Mouse (Mus musculus) kidney, postnatal 4 days (tissue): Measurements from ENCODE around the gene Mpp4.

Experiments
- DNase-seq, 2 experiments: peaks; one replicate each; pipeline ENCODE4 v3.0.0; 2021; ENCODE audit warnings: mixed read lengths in 2 of 2

The Mpp4 gene

DNA sequence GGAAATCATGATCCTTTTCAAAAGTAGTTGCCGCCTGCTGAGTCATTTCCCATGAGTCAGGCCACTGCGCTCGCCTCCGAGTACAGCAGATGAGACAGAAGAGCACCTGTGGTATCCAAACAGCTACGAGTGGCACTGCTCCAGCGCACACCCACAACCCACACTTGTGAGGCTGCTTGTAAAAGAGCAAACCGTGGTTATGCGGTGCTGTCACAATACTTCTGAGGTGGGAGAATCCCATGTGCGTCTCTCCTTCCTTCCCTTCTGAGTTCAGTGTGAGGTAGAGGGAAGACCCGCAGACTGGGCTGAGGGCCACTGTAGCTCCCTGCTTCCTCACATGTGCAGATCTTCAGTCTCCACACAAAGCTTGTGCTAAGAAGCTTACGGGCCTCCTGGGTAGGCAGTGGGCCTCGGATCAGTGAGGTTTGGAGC is at the start of gene Mpp4:
Gene Mpp4, minus strand, starts transcription at position 360 of the 432 bp plus-strand sequence.
- no peak for DNase-seq

DNA sequence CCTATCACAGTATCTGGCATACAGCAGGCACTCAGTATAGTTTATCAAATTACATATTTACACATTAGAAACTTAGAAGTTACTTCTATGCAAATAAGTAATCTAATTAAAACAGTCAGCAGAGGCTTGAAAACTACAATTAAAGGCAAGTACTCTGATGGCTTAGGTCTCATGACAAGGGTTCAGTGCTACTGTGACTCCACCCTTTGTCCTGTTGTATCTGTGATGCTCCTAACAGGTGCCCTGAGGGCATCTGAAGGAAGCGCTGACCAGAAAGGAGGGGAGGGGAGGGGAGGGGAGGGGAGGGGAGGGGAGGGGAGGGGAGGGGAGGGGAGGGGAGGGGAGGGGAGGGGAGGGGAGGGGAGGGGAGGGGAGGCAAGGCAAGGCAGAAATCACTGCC is 49.8 kb upstream of the Mpp4 start:
- no peak for DNase-seq

DNA sequence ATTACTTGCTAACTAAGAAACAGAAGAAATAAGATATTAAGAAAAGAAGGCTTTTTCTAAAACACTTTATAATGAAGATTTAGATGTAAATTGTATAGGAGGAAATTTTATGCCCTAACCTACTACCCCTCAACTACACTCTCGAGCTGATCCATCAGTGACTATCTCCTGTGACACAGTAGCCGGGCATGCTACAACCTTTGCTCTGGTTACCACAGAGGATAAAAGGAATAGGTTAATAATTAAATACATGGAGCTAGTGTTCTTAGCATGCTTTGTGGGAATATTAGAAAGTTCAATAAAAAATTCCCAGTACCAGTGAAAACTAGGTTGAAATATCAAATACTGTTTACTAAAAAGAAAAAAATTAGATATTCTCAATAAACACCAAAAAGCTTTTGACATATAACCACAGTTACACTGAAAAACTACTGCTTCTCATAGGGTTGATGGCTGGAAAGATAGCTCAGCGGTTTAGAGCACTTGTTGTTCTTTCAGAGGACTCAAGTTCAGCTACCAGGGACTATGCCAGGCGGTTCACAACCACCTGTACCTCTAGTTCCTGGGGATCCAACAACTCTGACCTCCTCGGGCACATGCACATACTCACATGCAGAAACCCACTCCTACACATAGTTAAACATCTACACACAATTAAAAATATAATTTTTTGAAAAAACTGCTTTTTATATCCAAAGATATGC is 49.0 kb upstream of the Mpp4 start:
- peak in 1 of 2 experiments; percentile 26 for DNase-seq

DNA sequence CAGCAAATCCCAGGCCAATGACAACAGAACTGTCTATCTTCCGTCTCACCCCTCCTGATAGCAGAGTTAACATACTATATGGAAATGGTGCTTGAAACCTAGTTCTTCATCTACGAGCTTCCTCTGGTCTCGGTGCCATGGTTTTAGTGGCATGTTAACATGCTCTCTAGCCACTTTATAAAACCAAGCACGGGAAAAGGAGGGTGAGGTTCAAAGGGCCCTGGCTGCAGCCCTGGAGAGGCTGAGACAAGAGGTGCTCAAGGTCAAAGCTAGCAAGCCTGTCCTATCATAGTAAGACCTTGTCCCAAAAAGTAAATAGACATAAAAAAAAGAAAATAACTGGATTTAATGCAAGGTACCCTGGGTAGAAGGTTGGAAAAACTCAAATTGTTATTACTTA is 48.5 kb upstream of the Mpp4 start:
- DNase-seq: no peak

DNA sequence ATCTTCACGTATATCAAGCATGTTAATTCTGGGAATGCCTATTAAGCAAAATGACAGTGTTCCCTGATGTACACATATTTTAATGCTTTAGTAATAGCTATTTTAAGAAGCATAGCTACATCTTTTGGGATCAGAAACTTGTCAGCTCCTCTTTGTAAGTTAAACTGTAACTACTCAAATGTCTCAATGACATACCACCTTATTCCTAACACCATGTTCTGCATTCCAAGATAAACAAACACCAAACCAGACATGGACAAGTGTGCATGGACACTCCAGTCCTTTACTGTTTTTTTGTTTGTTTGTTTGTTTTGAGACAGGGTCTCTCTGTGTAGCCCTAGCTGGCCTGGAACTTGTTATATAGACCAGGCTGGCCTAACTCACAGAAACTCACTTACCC is 45.1 kb upstream of the Mpp4 start:
- DNase-seq: no peak

DNA sequence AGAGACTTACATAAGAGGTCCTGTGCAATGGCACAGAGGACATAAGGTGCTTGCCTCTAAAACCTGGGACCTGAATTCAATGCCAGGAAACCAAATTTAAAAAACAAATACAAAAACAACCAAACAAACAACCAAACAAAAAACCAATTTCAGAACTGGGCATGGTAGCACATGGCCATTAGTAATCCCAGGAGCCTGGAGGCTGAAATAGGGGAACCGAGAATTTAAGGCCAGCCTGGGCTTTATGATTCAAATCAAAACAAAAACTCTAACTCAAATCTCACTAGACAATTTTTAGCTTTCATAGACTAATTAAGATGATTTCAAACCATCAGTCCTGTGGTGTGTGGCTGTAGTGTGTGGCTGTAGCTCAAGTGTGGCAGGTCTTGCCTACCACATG is 41.3 kb upstream of the Mpp4 start:
- no peak for DNase-seq

DNA sequence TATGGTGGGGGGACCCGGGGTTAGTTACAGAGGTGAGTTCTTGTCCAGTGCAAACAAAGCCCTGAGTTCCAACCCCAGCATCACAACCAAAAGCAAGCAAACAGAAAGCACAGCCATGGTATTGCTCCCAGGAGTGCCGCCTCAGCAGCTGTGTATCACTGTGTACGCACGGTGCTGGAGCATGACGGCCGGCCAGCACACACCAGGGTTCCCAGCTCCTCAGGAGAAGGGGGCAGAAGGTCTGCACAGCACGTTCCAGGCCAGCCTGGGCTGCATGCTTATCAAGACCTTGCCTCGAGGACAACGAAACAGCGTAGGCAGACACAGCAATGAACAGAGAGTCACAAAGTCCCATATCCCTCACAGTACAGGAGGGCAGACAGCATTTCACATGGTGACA is 39.2 kb upstream of the Mpp4 start:
- DNase-seq: no peak

DNA sequence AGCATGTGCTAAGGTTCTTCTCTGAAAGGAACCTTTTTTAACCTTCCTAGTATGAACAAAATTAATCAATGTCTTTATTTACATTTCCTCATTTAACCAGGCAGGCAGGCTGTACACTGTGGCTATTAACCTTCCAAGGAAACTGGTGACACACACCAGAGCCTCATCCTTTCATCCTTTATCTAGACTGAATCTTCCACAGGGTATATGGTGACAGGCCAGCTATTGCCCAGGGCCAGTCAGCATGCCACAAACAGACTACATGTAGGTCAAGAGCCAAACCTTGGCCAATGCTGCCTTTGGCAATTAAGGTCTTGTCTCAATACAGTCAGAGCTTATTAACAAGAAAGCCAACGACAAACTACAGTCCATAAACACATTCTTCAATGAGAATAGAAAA is 38.4 kb upstream of the Mpp4 start:
- DNase-seq: no peak

DNA sequence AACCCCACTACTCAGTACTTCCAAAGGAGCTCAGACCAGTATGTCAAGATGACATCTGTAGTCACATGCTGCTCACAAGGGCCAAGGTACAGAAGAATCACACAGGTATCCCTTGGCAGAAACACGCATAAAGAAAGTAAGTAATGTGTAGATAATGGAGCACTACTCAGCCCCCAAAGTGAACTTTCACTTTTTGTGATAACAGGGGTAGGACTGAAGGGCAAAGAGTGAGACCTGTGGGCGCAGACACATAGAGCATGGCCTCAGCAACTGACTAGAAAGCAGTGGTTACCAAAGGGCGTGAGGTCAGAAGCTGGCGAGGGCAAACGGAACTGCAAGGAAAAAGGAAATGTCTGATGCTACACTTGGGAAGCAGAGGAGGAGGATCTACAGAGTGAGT is 37.8 kb upstream of the Mpp4 start:
- no peak for DNase-seq

DNA sequence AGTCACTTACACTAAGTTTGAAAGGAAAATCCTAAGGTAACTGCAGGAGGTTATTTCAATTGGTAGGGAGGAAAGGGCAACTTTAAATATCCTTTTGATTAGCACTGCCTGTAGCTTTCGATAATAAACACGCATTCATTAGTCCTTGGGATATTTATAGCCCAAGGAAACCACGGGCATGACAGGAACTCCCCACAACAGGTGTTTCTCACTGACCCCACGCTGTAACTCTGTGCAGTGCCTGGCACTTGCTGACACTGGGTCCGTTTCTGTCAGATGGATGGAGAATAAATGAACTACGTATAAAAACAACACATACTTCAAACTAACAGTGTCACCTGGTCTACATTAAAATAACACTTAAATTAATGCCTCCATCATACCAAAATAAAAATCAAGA is 31.8 kb upstream of the Mpp4 start:
- DNase-seq: no peak

DNA sequence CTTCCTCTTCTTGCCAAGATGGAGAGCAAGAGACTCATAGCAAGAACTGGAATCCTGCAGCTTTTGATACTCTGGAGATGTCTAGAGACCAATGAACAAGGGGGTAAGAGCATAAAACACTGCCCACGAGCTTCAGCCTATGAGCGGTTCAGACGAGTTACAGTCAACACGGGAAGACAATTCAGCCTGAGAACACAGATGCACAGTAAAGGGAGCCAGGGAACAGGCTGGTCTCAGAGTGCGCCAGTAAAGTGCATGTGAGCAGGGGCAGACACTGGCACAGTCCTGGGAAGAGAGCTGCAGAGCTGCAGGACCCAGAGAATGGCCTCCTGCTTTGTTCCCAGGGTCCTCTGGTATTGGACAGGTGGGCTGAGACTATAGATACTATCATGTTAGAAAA is 24.6 kb upstream of the Mpp4 start:
- no peak for DNase-seq

DNA sequence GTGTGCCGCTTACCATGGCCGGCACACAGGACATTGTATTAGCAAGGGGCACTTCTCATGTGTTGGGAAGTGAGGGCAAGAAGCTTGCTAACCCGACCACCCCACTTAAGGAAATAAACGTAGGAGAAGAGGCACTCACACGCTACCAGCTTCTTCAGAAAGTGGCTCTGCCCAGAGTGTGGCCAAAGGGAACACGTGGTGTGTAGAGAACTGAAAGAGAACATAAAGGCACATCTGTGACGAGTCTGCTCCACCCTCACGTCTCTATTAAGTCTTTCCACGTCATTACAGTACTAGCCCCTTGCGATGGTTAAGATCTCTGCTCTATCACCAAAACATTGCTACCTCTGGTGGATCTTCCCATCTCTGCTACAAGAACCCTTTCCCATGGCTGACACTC is 23.1 kb upstream of the Mpp4 start:
- DNase-seq: no peak

DNA sequence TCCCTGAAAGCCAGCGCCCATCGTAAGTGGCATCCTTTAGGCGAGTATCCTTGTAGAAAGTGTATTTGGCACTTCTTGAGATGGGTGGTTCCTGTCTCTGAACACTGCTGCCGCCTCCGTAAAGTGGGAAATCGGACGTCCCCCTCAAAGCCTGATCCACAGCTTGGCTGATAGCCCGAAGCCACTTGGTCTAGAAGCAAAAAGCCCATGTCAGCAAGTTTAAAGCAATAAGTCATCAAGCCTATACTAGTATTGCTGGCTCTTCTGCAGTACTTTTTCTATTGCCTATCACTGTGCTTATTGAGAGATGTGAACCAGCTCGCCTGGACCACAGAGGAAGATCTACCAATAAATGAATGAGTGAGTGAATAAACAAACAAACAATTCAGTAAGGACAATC is 22.2 kb upstream of the Mpp4 start:
- DNase-seq: no peak

DNA sequence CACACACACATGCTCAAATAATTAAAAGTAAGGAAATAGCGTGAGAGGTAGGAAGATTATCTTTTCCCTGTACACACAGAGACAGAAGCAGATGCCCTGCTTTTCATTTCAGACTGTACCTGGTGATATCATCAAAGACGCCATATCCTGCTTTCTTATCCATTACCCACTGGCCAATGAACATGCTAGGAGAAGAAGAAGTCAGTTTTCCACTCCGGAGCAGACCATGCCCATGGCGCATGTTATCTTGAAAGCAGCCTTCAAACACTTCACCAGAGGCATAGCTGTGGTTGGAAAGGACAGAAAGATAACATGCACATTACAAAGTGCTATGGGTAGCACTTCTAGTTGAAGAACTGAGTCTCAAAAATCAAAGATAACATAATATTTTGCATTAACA is 19.9 kb upstream of the Mpp4 start:
- no peak for DNase-seq

DNA sequence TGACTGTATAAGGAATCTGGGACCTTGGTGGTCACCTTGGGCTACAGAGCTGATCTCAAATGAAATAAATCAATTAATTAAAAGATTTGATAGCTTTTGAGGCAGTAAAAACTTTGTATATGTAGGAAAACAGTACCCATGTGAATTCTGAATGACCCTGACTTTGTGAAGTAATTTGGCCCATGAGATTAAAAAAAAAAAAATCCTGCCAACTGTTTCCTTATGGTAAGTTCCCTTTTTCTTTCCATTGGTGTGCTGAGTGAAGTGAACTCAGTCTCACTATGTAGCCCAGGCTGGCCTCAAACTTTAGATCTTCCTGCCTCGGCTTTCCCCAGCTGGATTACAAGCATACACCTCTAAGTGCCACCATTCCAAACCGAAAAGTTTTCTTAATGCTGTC is 19.2 kb upstream of the Mpp4 start:
- DNase-seq: no peak

DNA sequence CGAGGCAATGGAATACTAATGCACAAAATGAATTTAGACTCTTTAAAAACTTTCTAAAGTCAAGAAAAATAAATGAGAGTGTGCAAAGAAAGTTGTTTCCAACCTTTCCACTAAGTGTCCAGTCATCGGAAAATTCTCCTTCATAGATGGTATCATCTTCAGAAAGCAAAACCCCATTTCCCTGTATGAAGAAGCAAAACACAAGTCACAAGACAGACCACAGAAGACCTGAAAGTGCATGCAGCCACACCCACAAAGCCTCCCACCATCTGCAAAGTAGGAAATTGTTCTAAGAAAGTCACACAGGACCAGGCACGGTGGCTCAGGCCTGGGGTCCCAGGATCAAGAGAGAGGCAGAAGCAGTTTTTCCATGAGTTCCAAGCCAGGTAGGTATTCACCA is 16.8 kb upstream of the Mpp4 start:
- no peak for DNase-seq

DNA sequence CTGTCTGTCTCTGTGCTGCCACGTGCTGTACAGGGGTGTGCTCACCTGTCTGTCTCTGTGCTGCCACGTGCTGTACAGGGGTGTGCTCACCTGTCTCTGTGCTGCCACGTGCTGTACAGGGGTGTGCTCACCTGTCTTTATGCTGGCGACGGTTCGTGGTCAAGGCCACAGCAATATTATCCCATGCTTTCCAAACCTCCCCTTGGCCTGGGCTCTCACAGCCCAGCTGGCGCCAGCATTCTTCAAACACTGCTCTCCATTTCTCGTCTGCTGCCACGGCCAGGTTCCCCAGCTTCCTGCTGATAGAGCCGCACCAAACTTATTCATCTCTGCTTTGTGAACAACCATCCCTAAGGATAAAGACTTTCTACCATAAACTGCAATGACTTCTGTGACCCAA is 15.2 kb upstream of the Mpp4 start:
- no peak for DNase-seq

DNA sequence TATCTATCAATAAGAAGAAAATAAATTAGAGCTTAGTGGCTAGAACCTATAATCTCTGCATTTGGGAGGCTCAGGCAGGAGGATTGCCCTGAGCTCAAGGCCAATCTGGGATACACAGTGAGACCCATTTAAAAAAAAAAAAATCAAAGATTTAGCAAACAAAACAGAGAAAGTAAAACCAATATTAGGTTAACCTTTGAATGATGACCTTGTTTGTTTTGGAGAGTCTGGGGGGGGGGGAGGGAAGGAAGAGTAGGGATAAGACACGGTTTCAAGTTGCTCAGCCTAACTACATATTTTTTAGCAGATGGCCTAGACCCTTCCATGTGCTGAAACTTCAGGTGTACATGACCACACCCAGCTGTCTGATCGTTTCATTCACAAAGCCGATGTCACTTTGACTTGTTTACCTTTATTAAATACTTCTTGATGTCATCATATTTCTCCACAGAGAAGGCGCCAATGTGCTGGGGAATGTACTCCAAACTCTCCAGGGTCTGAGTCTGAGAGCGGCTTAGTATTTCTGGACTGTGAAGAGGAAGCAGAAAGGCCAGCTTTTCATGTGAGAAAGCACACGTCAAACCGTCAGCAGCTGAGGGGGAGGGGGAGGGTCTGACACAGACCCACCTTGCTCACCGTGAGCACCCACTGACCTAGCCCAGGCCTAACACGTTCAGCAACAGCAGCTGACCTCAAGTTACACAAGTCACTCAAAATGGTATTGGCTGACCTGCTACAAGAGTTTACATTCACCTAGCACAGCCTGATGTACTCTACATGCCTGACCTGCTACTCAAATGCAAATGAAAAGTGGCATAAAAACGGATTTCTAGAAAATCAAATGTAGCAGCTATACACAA is 11.6 kb upstream of the Mpp4 start:
- no peak for DNase-seq

DNA sequence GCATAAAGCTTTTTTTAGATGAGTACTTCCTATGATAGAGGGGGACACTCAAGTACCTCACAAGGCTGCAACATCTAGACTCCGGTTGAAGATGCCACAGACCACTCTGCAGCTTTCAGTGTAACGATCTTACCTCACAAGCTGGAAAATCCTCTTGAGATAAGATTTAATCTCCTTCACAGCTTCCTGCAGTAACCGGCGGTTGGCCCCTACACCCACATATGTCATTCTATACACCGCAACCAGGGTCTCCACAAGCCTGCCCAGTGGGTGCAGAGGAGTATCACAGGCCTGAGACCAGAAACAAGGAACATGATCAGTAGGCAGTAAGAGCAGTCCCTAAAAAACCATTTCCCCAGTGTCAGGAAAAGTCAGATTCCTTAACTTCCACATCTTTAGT is 9.8 kb upstream of the Mpp4 start:
- no peak for DNase-seq

DNA sequence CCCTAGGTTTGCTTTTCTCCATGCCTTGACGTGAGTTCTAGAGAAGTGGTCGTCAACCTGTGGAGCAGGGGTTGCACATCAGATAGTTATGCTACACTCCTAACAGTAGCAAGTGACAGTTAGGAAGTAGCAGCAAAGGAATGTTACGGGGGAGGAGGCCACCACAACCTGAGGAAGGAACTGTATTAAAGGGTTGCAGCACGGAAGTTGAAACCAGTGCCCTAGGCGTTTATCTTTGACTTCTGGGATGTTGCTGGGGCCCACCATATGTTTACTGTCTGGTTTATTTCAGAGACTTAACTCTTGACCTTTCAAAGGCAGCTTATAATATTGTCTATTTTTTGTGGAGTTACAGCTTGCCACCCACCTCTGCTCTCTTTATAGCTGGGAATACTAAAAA is 8.7 kb upstream of the Mpp4 start:
- DNase-seq: no peak

DNA sequence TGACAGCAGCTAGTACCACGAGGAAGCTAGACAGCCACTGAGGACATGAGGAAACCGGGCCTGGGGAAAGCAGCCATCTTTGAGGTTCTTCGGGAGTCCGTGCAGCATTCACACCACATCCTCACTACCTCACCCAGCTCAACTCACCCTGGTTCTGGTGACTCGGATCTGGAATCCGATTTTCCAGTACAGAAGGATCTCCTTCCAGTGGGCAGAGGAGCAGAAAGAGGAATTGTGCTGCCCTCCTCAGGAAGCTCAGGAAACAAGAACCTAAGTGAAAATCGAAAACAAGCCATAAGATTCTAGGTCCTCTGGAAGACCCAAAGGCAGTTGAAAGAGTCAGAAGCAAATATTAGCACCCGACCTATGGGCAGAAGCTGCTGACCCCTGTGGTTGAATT is 7.1 kb upstream of the Mpp4 start:
- peak in 1 of 2 experiments; percentile 25 for DNase-seq

DNA sequence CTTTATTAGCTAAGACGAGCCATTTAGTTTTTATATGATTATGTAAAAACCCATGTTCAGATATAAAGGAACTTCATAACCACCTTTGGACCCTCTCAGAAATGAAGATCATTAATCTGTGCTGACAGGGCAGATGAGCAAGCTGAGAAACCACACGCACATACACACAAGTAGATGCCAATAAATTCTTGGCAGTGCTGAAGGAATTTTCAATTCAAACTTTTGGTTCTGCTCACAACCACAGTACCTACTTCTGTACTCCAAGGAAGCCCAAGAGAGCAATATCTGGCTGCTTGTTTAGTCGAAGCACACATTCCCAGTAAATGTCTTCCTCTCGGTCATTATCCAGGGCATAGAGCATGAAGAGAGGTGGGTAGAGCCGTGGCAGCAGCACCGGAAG is 6.4 kb upstream of the Mpp4 start:
- no peak for DNase-seq

DNA sequence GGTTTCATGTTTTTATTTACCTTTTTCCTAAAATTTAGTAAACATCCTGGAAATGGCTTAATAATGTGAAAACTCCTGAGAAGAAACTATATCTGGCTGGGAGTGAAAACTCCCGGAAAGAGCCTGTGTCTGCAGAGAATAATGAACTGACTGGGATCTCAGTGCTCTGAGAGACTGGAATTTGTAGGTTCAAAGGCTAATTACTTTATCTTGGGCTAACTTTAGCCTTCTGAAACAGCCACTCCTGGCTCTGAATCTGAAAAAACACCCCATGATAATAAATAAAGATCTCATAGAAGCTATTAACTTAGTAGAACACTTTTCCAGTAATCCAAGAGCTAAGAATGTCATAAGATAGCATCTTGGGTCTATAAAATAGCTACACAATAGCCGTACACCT is 5.4 kb upstream of the Mpp4 start:
- no peak for DNase-seq

DNA sequence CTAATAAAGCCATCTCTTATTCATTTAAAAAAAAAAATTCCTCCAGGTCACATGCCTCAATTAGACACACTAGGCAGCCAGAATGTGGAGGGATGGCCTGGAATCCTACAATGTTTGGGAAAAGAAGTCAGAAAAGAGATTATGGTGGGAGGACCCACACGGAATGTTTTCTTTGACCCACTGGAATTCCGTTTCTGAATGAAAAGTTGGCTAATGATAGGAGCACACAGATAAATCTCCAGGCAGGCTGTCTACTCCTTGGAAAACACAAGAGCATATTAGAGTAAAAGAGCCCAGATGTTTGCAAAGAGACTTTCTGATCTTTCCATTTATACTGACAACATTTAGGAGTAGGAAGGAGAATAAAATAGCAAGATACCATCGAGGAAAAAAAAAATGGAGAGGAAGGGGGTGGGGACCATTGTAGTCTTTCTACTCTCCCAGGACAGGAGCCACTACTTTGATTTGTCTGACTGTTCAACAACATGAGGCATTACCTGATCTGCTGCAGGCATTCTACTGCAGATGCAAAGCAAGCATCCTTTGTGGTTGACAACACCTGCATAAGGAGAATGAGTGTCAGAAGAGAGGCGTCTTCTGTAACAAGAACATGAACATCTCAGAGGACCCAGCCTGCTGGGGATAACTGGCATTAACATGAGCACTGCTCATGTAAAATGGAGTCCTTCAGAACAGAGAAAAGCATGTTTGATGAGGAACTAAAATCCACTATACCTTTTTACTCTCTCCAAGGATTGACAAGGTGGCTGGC is 4.7 kb upstream of the Mpp4 start:
- peak in 1 of 2 experiments; percentile 23 for DNase-seq
